Mouse (Mus musculus) CH12.LX (cell line): Measurements from ENCODE around the gene Cend1. TPM values are rescaled to one million over a fixed set of nuclear protein-coding genes. Genes with fewer than 3 reads are reported as not detected.

Experiments used
- DNase-seq: peaks from one replicate; pipeline ENCODE4 v3.0.0-alpha.2; 2013; ENCODE audit errors: extremely low read depth
- H3K27ac ChIP-seq: 2 replicates; pipeline ENCODE4 v1.5.1; 2012; ENCODE audit warnings: low read depth, mild to moderate bottlenecking, control low read depth, moderate library complexity; ENCODE audit not compliant: insufficient read depth
- H3K27me3 ChIP-seq: replicated peaks from 2 replicates; pipeline ENCODE3; 2012; ENCODE audit warnings: inconsistent platforms
- H3K36me3 ChIP-seq, 2 experiments: replicated peaks in 1 of 2; 2 replicates each; pipeline versions ENCODE3 to v1.6.1; 2012; ENCODE audit warnings: inconsistent platforms in 1 of 2, low read length in 1 of 2, mild to moderate bottlenecking in 1 of 2, mixed read lengths in 1 of 2, moderate library complexity in 1 of 2; ENCODE audit not compliant: control insufficient read depth in 1 of 2, insufficient read depth in 1 of 2
- H3K4me1 ChIP-seq, 2 experiments: 2 replicates each; pipeline ENCODE4 v1.6.1; 2012; ENCODE audit warnings: inconsistent platforms in 1 of 2, moderate library complexity in 1 of 2; ENCODE audit not compliant: insufficient read depth in 2 of 2, control insufficient read depth in 1 of 2
- H3K4me2 ChIP-seq: 2 replicates; pipeline ENCODE4 v1.6.1; 2012; ENCODE audit warnings: low read depth, mild to moderate bottlenecking, control low read depth; ENCODE audit not compliant: poor library complexity, insufficient read depth, severe bottlenecking
- H3K4me3 ChIP-seq, 3 experiments: fragments of 150-350 bp in 1 of 3; sonication (generic) in 1 of 3; replicated peaks in 1 of 3; 2 replicates each; pipeline versions ENCODE3 to v1.5.1; 2011 to 2012; ENCODE audit warnings: low read depth in 2 of 3, low read length in 2 of 3, mild to moderate bottlenecking in 2 of 3, moderate library complexity in 2 of 3, control low read depth in 1 of 3, improper control_type of control experiment in 1 of 3, inconsistent platforms in 1 of 3, mixed read lengths in 1 of 3; ENCODE audit not compliant: poor library complexity in 1 of 3
- H3K79me2 ChIP-seq: replicated peaks from 2 replicates; pipeline ENCODE4 v1.6.1; 2012; ENCODE audit warnings: mild to moderate bottlenecking, moderate library complexity; ENCODE audit not compliant: control insufficient read depth, poor library complexity, insufficient read depth, severe bottlenecking; ENCODE audit errors: extremely low read depth
- H3K9ac ChIP-seq: 2 replicates; pipeline ENCODE4 v1.6.1; 2012; ENCODE audit warnings: low read depth, mild to moderate bottlenecking, control low read depth, moderate library complexity; ENCODE audit not compliant: insufficient read depth
- H3K9me3 ChIP-seq: replicated peaks from 2 replicates; pipeline ENCODE3; 2012; ENCODE audit warnings: low read length, inconsistent platforms, mixed read lengths
- CHD2 ChIP-seq: IDR thresholded peaks from 2 replicates; pipeline ENCODE4 v1.6.1; 2011; ENCODE audit warnings: low read length, improper control_type of control experiment
- CTCF ChIP-seq, 2 experiments: IDR thresholded peaks in 1 of 2; conservative IDR thresholded peaks in 1 of 2; 2 replicates each; pipeline ENCODE4 v1.5.1; 2011 to 2012; ENCODE audit warnings: low read depth in 2 of 2, low read length in 2 of 2, improper control_type of control experiment in 1 of 2, inconsistent platforms in 1 of 2, mild to moderate bottlenecking in 1 of 2, moderate library complexity in 1 of 2
- E2F4 ChIP-seq: IDR thresholded peaks from 2 replicates; pipeline ENCODE4 v1.6.1; 2011; ENCODE audit warnings: low read depth, low read length, improper control_type of control experiment; ENCODE audit not compliant: insufficient replicate concordance
- EP300 ChIP-seq: IDR thresholded peaks from 2 replicates; pipeline ENCODE4 v1.6.1; 2011; ENCODE audit warnings: low read length, improper control_type of control experiment
- ETS1 ChIP-seq: conservative IDR thresholded peaks from 2 replicates; pipeline ENCODE4 v1.6.1; 2012; ENCODE audit warnings: low read depth, mild to moderate bottlenecking, inconsistent platforms, low read length, improper control_type of control experiment, moderate library complexity
- HCFC1 ChIP-seq: IDR thresholded peaks from 2 replicates; pipeline ENCODE4 v1.6.1; 2012; ENCODE audit warnings: low read depth, mild to moderate bottlenecking, inconsistent platforms, low read length, improper control_type of control experiment
- IRF4 ChIP-seq: IDR thresholded peaks from 2 replicates; pipeline ENCODE4 v1.6.1; 2014; ENCODE audit warnings: low read depth, mild to moderate bottlenecking, inconsistent platforms, low read length, improper control_type of control experiment
- JUN ChIP-seq: IDR thresholded peaks from 2 replicates; pipeline ENCODE4 v1.6.1; 2011; ENCODE audit warnings: low read depth, mild to moderate bottlenecking, low read length, improper control_type of control experiment, moderate library complexity; ENCODE audit not compliant: insufficient read depth
- JUND ChIP-seq: conservative IDR thresholded peaks from 2 replicates; pipeline ENCODE4 v1.6.1; 2011; ENCODE audit warnings: low read depth, low read length, improper control_type of control experiment
- KAT2A ChIP-seq: IDR thresholded peaks from 2 replicates; pipeline ENCODE4 v1.6.1; 2012; ENCODE audit warnings: low read length, improper control_type of control experiment, inconsistent platforms; ENCODE audit not compliant: insufficient replicate concordance
- MAFK ChIP-seq: IDR thresholded peaks from 2 replicates; pipeline ENCODE4 v1.6.1; 2011; ENCODE audit warnings: low read length, improper control_type of control experiment; ENCODE audit not compliant: insufficient replicate concordance
- MAZ ChIP-seq: IDR thresholded peaks from 2 replicates; pipeline ENCODE4 v1.6.1; 2012; ENCODE audit warnings: low read depth, mild to moderate bottlenecking, inconsistent platforms, low read length, improper control_type of control experiment, moderate library complexity
- MEF2A ChIP-seq: IDR thresholded peaks from 2 replicates; pipeline ENCODE4 v1.6.1; 2014; ENCODE audit warnings: low read depth, mild to moderate bottlenecking, inconsistent platforms, low read length, improper control_type of control experiment, borderline replicate concordance
- PAX5 ChIP-seq: IDR thresholded peaks from 2 replicates; pipeline ENCODE4 v1.6.1; 2012; ENCODE audit warnings: low read length, inconsistent platforms, mixed read lengths
- RAD21 ChIP-seq: IDR thresholded peaks from 2 replicates; pipeline ENCODE4 v1.6.1; 2011; ENCODE audit warnings: low read depth, mild to moderate bottlenecking, low read length, improper control_type of control experiment, moderate library complexity
- SIN3A ChIP-seq: IDR thresholded peaks from 2 replicates; pipeline ENCODE4 v1.6.1; 2012; ENCODE audit warnings: low read length, improper control_type of control experiment, inconsistent platforms
- SMC3 ChIP-seq: IDR thresholded peaks from 2 replicates; pipeline ENCODE4 v1.6.1; 2011; ENCODE audit warnings: low read depth, low read length, improper control_type of control experiment
- TBP ChIP-seq: conservative IDR thresholded peaks from 2 replicates; pipeline ENCODE4 v1.6.1; 2011; ENCODE audit warnings: low read depth, low read length, improper control_type of control experiment
- UBTF ChIP-seq: IDR thresholded peaks from 2 replicates; pipeline ENCODE4 v1.6.1; 2012; ENCODE audit warnings: low read depth, mild to moderate bottlenecking, inconsistent platforms, low read length, improper control_type of control experiment, moderate library complexity
- USF1 ChIP-seq: IDR thresholded peaks from 2 replicates; pipeline ENCODE4 v1.6.1; 2014; ENCODE audit warnings: low read depth, mild to moderate bottlenecking, inconsistent platforms, low read length, improper control_type of control experiment
- ZMIZ1 ChIP-seq: IDR thresholded peaks from 2 replicates; pipeline ENCODE4 v1.6.1; 2012; ENCODE audit warnings: low read depth, mild to moderate bottlenecking, inconsistent platforms, low read length, improper control_type of control experiment
- dilution Hi-C: fragments of 300-500 bp; cut with MboI; formaldehyde crosslinking; loops from 2 replicates; pipeline ENCODE4 v1.14.3; 2020; ENCODE audit warnings: low sequenced_read_pairs; ENCODE audit not compliant: extremely low pct_unique_long_range_greater_than_20kb, extremely low pct_ligation_motif_present
- in situ Hi-C: fragments of 300-500 bp; cut with MboI; formaldehyde crosslinking; loops from 3 replicates; pipeline ENCODE4 v1.14.3; 2019; ENCODE audit warnings: low sequenced_read_pairs, low pct_ligation_motif_present, low pct_unique_long_range_greater_than_20kb, mixed read lengths
- polyA plus RNA-seq: library from polyadenylated mRNA; unstranded; fragments of >175 nt; gene quantifications from 2 replicates; pipeline ENCODE4 v1.2.1, GENCODE M21; 2012; ENCODE audit warnings: low read depth; ENCODE audit not compliant: insufficient read length
- total RNA-seq, 2 experiments: library from RNA; depleted of rRNA; stranded (reverse); fragments of 300-350 nt in 1 of 2; fragments of >200 nt in 1 of 2; gene quantifications; 2 replicates each; pipeline ENCODE4 v1.2.3; 2012 to 2014

Cend1 gene
- total and polyA plus RNA-seq, 3 experiments: not detected

- Histone ChIP-seq H3K27me3 (peaks cover 2% of the 10 kb centered on the region), H3K4me3 (no peak overlapping the region), H3K4me1 (peaks cover 3 to 17% of the 10 kb centered on the region in 2 experiments; a peak in 2 of 4 replicates), H3K36me3 (no peaks in the 10 kb centered on the region), H3K4me2 (no peak overlapping the region), H3K9me3 (no peaks in the 10 kb centered on the region), H3K27ac (no peak overlapping the region), H3K79me2 (no peaks in the 10 kb centered on the region), H3K9ac (no peak overlapping the region)
- in situ Hi-C loops (no loop called here), dilution Hi-C loops (no loop called here)
- TF ChIP-seq KAT2A (no peak), EP300 (no peak), RAD21 (no peak), JUN (no peak), ETS1 (no peak), CTCF (conservative IDR thresholded peaks at IDR 0.05 in 1 of 2, IDR thresholded peaks at IDR 0.05 in 1 of 2; ENCODE audit: low read depth in 2 of 2, low read length in 2 of 2) (no peak), PAX5 (no peak), CHD2 (no peak), IRF4 (no peak), UBTF (no peak), MAZ (no peak), MAFK (no peak), SIN3A (no peak), ZMIZ1 (no peak), JUND (no peak), TBP (no peak)
- no peak for DNase-seq
Measured at GRCm38 (mm10) chr7:141420030-141420702, 9.1 kb downstream of the Cend1 start.

GRCm38 (mm10) chr7:141418970-141419369, 10.3 kb downstream of the Cend1 start:
- Histone ChIP-seq H3K9me3 (no peaks in the 10 kb centered on the region), H3K4me2 (no peak overlapping the region), H3K36me3 (no peaks in the 10 kb centered on the region), H3K27ac (no peak overlapping the region), H3K4me1 (peaks cover 3 to 24% of the 10 kb centered on the region in 2 experiments; a peak in 2 of 4 replicates), H3K4me3 (no peak overlapping the region)
- dilution Hi-C loops (no loop called here), in situ Hi-C loops (no loop called here)
- DNase-seq: no peak
- TF ChIP-seq JUN (no peak), E2F4 (no peak), HCFC1 (no peak), MAZ (no peak), USF1 (no peak), MEF2A (no peak), ZMIZ1 (no peak), SMC3 (no peak), JUND (no peak)
- TF ChIP-seq, all 38 proteins: peak for 0
- Histone ChIP-seq H3K79me2 (no peaks in the 10 kb centered on the region), H3K9ac (no peak overlapping the region), H3K27me3 (no peaks in the 10 kb centered on the region)
